Comparison of ENCODE assay signal across 8 mouse cellular contexts in the genomic region with DNA sequence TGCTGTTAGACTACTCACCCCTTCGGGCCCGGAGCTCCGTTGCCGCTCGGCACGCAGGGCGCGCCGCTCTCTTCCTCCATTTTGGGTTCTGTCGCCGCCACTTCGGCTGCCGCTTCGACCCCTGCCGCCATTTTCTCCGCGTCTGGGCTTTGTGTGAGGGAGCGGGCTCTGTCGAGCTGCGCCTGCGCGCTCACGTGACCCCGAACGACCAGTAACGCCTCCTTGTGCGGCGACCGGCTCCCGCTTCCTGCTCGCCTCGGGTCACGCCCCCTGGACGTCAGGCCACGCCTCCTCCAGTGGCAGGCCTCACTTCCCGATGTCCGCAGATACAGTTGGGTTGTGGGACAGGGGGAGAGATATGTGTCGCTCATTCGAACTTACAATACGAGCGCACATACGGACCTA. TPM values are rescaled to one million over a fixed set of nuclear protein-coding genes. Genes with fewer than 3 reads are reported as not detected.
DNase-seq lines count a peak whose midpoint lies in the region; ATAC-seq and TF ChIP-seq lines count a peak whose summit lies in the region.

No protein-coding gene starts in this region.

- no peaks in the 10 kb centered on the region for H3K9me3 ChIP-seq in embryonic facial prominence, embryonic 14.5 days (ENCODE audit: control insufficient read depth, low read length)
- H3K9me3 ChIP-seq in limb, embryonic 14.5 days (ENCODE audit: control insufficient read depth, low read length): no peaks in the 10 kb centered on the region
- no peaks in the 10 kb centered on the region for H3K9me3 ChIP-seq in midbrain, postnatal 0 days (ENCODE audit: low read length)

- peaks cover 42% of the 10 kb centered on the region for H3K4me1 ChIP-seq in embryonic facial prominence, embryonic 14.5 days (ENCODE audit: control insufficient read depth, insufficient read depth, low read length)
- H3K4me1 ChIP-seq in limb, embryonic 14.5 days (ENCODE audit: control insufficient read depth, insufficient read depth, low read length): peaks cover 29% of the 10 kb centered on the region
- peaks cover 14% of the 10 kb centered on the region for H3K4me1 ChIP-seq in midbrain, postnatal 0 days (ENCODE audit: insufficient read depth, low read length)

- H3K27ac ChIP-seq in embryonic facial prominence, embryonic 14.5 days (replicated peaks; ENCODE audit: low read depth, low read length): peak overlapping the region; percentile 95
- H3K27ac ChIP-seq in limb, embryonic 14.5 days (replicated peaks; ENCODE audit: low read depth, low read length): peak overlapping the region; percentile 97
- H3K27ac ChIP-seq in midbrain, postnatal 0 days (ENCODE audit: low read depth, low read length): peak overlapping the region; percentile 97

- H3K9ac ChIP-seq in embryonic facial prominence, embryonic 14.5 days (ENCODE audit: low read depth, low read length): peak overlapping the region; percentile 98
- peak overlapping the region; percentile 99 for H3K9ac ChIP-seq in limb, embryonic 14.5 days (ENCODE audit: low read depth, low read length, severe bottlenecking)
- H3K9ac ChIP-seq in midbrain, postnatal 0 days (replicated peaks; ENCODE audit: low read length, poor library complexity, severe bottlenecking): peak overlapping the region; percentile 96

- TF ChIP-seq CTCF in midbrain, postnatal 0 days (IDR thresholded peaks at IDR 0.05): peak; percentile 24; the same call in 1 of the 2 replicates

- ATAC-seq in embryonic facial prominence, embryonic 14.5 days (ENCODE audit: low read depth): peak; percentile 98
- ATAC-seq in limb, embryonic 14.5 days (ENCODE audit: low FRiP score, low read depth): peak; percentile 99
- ATAC-seq in midbrain, postnatal 0 days (ENCODE audit: low FRiP score): peak; percentile 98

- H3K36me3 ChIP-seq in embryonic facial prominence, embryonic 14.5 days (ENCODE audit: control insufficient read depth, insufficient read depth, low read length): peaks cover 18% of the 10 kb centered on the region; the same call in 1 of the 2 replicates
- H3K36me3 ChIP-seq in limb, embryonic 14.5 days (ENCODE audit: control insufficient read depth, insufficient read depth, low read length): 0 out of 2 replicates have a peak, but pooled peaks cover 8% of the 10 kb centered on the region
- H3K36me3 ChIP-seq in midbrain, postnatal 0 days (ENCODE audit: insufficient read depth, low read length): no peaks in the 10 kb centered on the region

- no peaks in the 10 kb centered on the region for H3K27me3 ChIP-seq in embryonic facial prominence, embryonic 14.5 days (replicated peaks; ENCODE audit: control insufficient read depth, insufficient read depth, low read length)
- no peaks in the 10 kb centered on the region for H3K27me3 ChIP-seq in limb, embryonic 14.5 days (ENCODE audit: control insufficient read depth, insufficient read depth, low read length)
- H3K27me3 ChIP-seq in midbrain, postnatal 0 days (ENCODE audit: insufficient read depth, low read length): no peaks in the 10 kb centered on the region

- under 1% methylated on average over 21 of the region's 42 CpGs for WGBS in embryonic facial prominence, embryonic 14.5 days
- WGBS in limb, embryonic 14.5 days: under 1% methylated on average over 42 of the region's 42 CpGs
- WGBS in midbrain, postnatal 0 days: 0% methylated on average over 37 of the region's 42 CpGs

- peak overlapping the region; percentile 82 for H3K4me3 ChIP-seq in embryonic facial prominence, embryonic 14.5 days (ENCODE audit: low read depth, low read length)
- peak overlapping the region; percentile 92 for H3K4me3 ChIP-seq in limb, embryonic 14.5 days (replicated peaks; ENCODE audit: low read length)
- H3K4me3 ChIP-seq in midbrain, postnatal 0 days (ENCODE audit: low read depth, low read length): peak overlapping the region; percentile 91

- peak; percentile 97 for DNase-seq in 3T3-L1 (ENCODE audit: low read depth, low spot score)
- peak; percentile 95 to 98 for DNase-seq in adrenal gland, postnatal 4 days (ENCODE audit: low spot score in 2 of 2)
- peak; percentile 98 for DNase-seq in embryonic facial prominence, embryonic 14.5 days (ENCODE audit: low spot score)
- DNase-seq in heart, adult 8-10 months (ENCODE audit: low spot score): peak; percentile 96
- peak; percentile 98 for DNase-seq in kidney, adult 9 months
- peak; percentile 96 for DNase-seq in limb, embryonic 14.5 days (ENCODE audit: low spot score)
- peak; percentile 97 for DNase-seq in midbrain, postnatal 0 days (ENCODE audit: low spot score)
- peak; percentile 98 for DNase-seq in spleen, postnatal 14 days (ENCODE audit: low spot score in 2 of 2)

- H3K4me2 ChIP-seq in embryonic facial prominence, embryonic 14.5 days (ENCODE audit: low read depth, low read length): peak overlapping the region; percentile 69
- H3K4me2 ChIP-seq in limb, embryonic 14.5 days (replicated peaks; ENCODE audit: low read depth, low read length, severe bottlenecking): peak overlapping the region; percentile 86
- H3K4me2 ChIP-seq in midbrain, postnatal 0 days (ENCODE audit: low read depth, low read length, poor library complexity, severe bottlenecking): peak overlapping the region; percentile 87

- TF ChIP-seq POLR2A in limb, embryonic 14.5 days (IDR thresholded peaks at IDR 0.05; ENCODE audit: borderline replicate concordance, extremely low read depth, insufficient read depth, insufficient read length): peak; percentile 97

RNA-seq across cellular contexts. Expression of a gene that starts 1.4 kb away (rescaled TPM):
- total RNA-seq in adrenal gland, postnatal 4 days (2021): 100 to 1,000 TPM; 197 to 237 TPM
- 266 and 275 TPM in 2 replicates for polyA plus RNA-seq in embryonic facial prominence, embryonic 14.5 days (2014; fragmentation: Nextera tagmentation; extraction: Ambion mirVana)
- total RNA-seq in heart, adult 8-10 months (2022): 10 to 100 TPM; 76.0 to 96.9 (median 84.0) TPM
- 260 and 317 TPM in 2 replicates for polyA plus RNA-seq in limb, embryonic 14.5 days (2012; rRNA removed)
- polyA plus RNA-seq in limb, embryonic 14.5 days (2014; fragmentation: Nextera tagmentation; extraction: Ambion mirVana): 287 and 310 TPM in 2 replicates
- 48.7 and 58.1 TPM in 2 replicates for total RNA-seq in midbrain, postnatal 0 days (2014; rRNA removed)
- 113 and 124 TPM in 2 replicates for polyA plus RNA-seq in midbrain, postnatal 0 days (2015; fragmentation: Nextera tagmentation; extraction: Ambion mirVana)

RNA-seq across cellular contexts. Expression of a gene that starts 33.2 kb away (rescaled TPM):
- 10 to 100 TPM; 85.4 to 85.6 TPM for total RNA-seq in adrenal gland, postnatal 4 days (2021)
- polyA plus RNA-seq in embryonic facial prominence, embryonic 14.5 days (2014; fragmentation: Nextera tagmentation; extraction: Ambion mirVana): 62.2 and 63.9 TPM in 2 replicates
- 100 to 1,000 TPM; 126 to 160 (median 136) TPM for total RNA-seq in heart, adult 8-10 months (2022)
- 42.7 and 56.3 TPM in 2 replicates for polyA plus RNA-seq in limb, embryonic 14.5 days (2012; rRNA removed)
- 56.2 and 58.1 TPM in 2 replicates for polyA plus RNA-seq in limb, embryonic 14.5 days (2014; fragmentation: Nextera tagmentation; extraction: Ambion mirVana)
- total RNA-seq in midbrain, postnatal 0 days (2014; rRNA removed): 90.1 and 100 TPM in 2 replicates
- 65.2 and 65.9 TPM in 2 replicates for polyA plus RNA-seq in midbrain, postnatal 0 days (2015; fragmentation: Nextera tagmentation; extraction: Ambion mirVana)

RNA-seq across cellular contexts. Expression of a gene that starts 47.4 kb away (rescaled TPM):
- total RNA-seq in adrenal gland, postnatal 4 days (2021): 1 to 10 TPM; 2.5 to 2.6 TPM
- polyA plus RNA-seq in embryonic facial prominence, embryonic 14.5 days (2014; fragmentation: Nextera tagmentation; extraction: Ambion mirVana): 1.1 TPM in 2 replicates
- under 1 TPM in 2 of 4 experiments, not detected in 2; 0.27 to 0.31 TPM for total RNA-seq in heart, adult 8-10 months (2022)
- 1.4 and 1.8 TPM in 2 replicates for polyA plus RNA-seq in limb, embryonic 14.5 days (2012; rRNA removed)
- polyA plus RNA-seq in limb, embryonic 14.5 days (2014; fragmentation: Nextera tagmentation; extraction: Ambion mirVana): 0.51 and 0.69 TPM in 2 replicates
- total RNA-seq in midbrain, postnatal 0 days (2014; rRNA removed): not detected in 2 replicates
- 0.41 TPM in 1 of 2 replicates, not detected in the other for polyA plus RNA-seq in midbrain, postnatal 0 days (2015; fragmentation: Nextera tagmentation; extraction: Ambion mirVana)

RNA-seq across cellular contexts. Expression of a gene that starts 56.4 kb away (rescaled TPM):
- total RNA-seq in adrenal gland, postnatal 4 days (2021): 10 to 100 TPM; 66.6 to 67.1 TPM
- polyA plus RNA-seq in embryonic facial prominence, embryonic 14.5 days (2014; fragmentation: Nextera tagmentation; extraction: Ambion mirVana): 51.9 and 66.6 TPM in 2 replicates
- total RNA-seq in heart, adult 8-10 months (2022): 10 to 100 TPM in 1 of 4 experiments, 1 to 10 TPM in 3; 7.0 to 11.4 (median 8.8) TPM
- 108 and 159 TPM in 2 replicates for polyA plus RNA-seq in limb, embryonic 14.5 days (2012; rRNA removed)
- 67.2 and 67.6 TPM in 2 replicates for polyA plus RNA-seq in limb, embryonic 14.5 days (2014; fragmentation: Nextera tagmentation; extraction: Ambion mirVana)
- 43.8 and 58.8 TPM in 2 replicates for total RNA-seq in midbrain, postnatal 0 days (2014; rRNA removed)
- polyA plus RNA-seq in midbrain, postnatal 0 days (2015; fragmentation: Nextera tagmentation; extraction: Ambion mirVana): 89.1 and 96.0 TPM in 2 replicates

Comparison
In these comparisons a context has a peak if more than half of its experiments do, and no peak if none do; other contexts are left out.
1. Peak in every context shown above with its lines: DNase-seq, ATAC-seq, H3K4me3 ChIP-seq and H3K27ac ChIP-seq.